Comparison of ENCODE assay signal across 18 mouse cellular contexts in the genomic region with DNA sequence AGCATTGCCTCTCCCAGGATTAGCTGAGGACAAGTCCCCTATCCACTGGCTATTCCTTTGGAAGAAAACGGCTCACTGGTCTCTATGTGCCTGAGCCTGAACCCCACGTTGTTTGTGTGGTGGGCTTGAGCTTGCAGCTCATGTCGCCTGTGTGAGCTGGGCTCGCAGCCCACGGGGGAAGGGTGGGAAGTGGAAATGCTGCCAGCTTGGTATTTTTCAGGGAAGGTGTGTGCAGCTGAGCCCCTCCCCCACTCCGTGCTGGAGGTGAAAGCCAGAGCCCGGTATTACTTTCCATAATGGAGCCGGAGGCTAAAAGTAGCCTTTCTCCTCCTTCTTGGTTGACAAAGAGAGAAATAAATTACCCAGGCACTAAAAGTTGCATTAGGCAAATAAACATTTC.
"Had no signal": no experiment of that assay in that cellular context is flagged by ENCODE, and none has a peak within 500 bp of the region (broad histone marks: within the 10 kb centered on the region; RNA-seq: fewer than 3 reads in every experiment).

No protein-coding gene starts in this region.

- H3K36me3 ChIP-seq: liver, embryonic 13.5 days; midbrain, embryonic 10.5 days; midbrain, embryonic 15.5 days; stomach, embryonic 15.5 days had no signal

- H3K9ac ChIP-seq: liver, embryonic 13.5 days; midbrain, embryonic 15.5 days; stomach, embryonic 15.5 days had no signal

- DNase-seq: kidney, adult 18-20 months; kidney, adult 9 months; kidney, postnatal 25 days; layer of hippocampus, adult 9-11 months; liver, embryonic 13.5 days; lung, adult 2 months; right cerebral cortex, adult 18-20 months; right cerebral cortex, postnatal 14 days; right cerebral cortex, postnatal 4 days; thymus, postnatal 36 days had no signal

- H3K4me1 ChIP-seq: liver, embryonic 13.5 days; stomach, embryonic 15.5 days had no signal

- H3K4me3 ChIP-seq: layer of hippocampus, adult 2 months; liver, embryonic 13.5 days; midbrain, embryonic 10.5 days; midbrain, embryonic 15.5 days; stomach, embryonic 15.5 days had no signal

- H3K27me3 ChIP-seq: liver, embryonic 13.5 days; midbrain, embryonic 15.5 days; stomach, embryonic 15.5 days had no signal

- H3K9me3 ChIP-seq: liver, embryonic 13.5 days; midbrain, embryonic 10.5 days; midbrain, embryonic 15.5 days; stomach, embryonic 15.5 days had no signal

- H3K27ac ChIP-seq: kidney, postnatal 0 days; layer of hippocampus, adult 2 months; liver, embryonic 13.5 days; macrophage; midbrain, embryonic 10.5 days; midbrain, embryonic 15.5 days; stomach, embryonic 15.5 days had no signal

- H3K4me2 ChIP-seq: liver, embryonic 13.5 days; midbrain, embryonic 15.5 days; stomach, embryonic 15.5 days had no signal

- ATAC-seq: inflammation-experienced regulatory T-cells, adult 6 months; intestine, embryonic 16.5 days; midbrain, embryonic 15.5 days had no signal
